Mouse (Mus musculus): ENCODE data around the gene Gtf2h4. TPM values are rescaled to one million over a fixed set of nuclear protein-coding genes. Genes with fewer than 3 reads are reported as not detected.

Gene Gtf2h4
- total RNA-seq (2023), result 15.9 to 21.1 TPM (median 19.1 TPM) in 4 replicates

GRCm38 (mm10) chr17:35673416-35674035 is at the start of gene Gtf2h4:
Gtf2h4 (minus strand) TSS chr17:35673739.

GRCm38 (mm10) chr17:35704621-35705464 is 31.3 kb upstream of the Gtf2h4 start, which contains the start of gene Ddr1:
Ddr1 (minus strand) TSS chr17:35704621.

DNA sequence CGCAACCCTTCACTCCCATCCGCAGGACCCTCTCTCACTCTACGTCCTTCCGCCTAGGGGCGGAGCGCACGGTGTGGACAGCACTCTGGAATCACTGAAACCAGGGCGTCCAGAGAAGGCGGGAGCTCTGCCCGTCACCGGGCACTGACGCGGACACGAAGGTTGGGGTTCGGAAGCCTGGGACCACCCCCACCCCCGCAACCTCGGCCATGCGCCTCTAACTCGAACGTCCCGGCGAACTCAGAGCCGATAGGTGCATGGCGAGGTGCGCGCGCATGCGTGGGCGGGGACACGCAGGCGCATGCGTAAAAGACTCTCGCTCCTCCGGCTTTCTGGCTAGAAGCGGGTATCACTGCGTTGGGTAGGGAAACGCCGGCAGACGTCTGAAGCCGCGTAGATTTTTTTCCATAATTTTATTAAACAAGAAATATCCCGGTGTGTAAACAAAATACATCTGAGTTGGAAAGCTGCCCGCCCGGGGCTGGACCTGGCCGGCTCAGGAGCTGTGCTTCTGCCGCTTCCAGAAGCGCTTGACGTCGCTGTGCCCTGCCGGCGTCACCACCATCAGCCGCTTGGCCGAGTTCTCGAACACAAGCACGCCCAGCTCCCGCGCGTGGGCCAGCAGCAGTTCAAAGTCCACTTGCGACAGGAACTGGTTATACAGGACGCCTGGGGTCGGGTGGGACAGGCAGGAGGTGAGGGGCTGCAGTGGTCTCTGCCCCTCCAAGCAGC is 6.0 kb downstream of the Gtf2h4 start, which contains the start of gene Vars2:
Gene Vars2, minus strand, starts transcription at position 259 of the 732 bp plus-strand sequence.

DNA sequence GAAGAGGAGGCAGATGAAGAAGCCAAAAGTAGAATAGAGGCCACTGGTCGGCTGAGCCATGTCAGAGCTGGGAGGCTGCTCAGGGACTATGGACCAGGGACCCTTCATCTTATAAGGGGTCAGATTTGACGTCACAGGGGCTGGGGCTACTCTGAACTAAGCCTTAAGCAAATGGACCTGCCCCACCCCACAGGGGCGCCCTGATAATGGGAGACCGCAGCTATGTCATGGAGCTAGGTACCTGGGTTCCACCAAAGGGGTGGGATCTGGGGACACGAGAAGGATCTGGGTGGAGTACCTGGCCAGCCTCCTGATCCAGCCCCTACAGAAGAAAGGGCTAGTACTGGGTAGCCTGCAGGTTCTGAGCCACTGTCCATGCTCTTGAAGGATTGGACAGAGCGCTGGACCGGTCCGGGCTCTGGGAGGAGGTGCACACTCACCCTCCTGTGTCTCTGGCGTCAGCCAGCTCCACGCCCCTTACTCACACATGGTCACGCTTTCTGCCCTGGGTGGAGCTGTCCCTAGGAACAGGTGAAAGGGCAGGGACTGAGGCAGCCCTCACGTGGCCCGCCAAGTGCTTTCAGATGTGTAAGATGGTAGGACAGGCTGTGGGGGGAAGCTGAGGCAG is 29.8 kb downstream of the Gtf2h4 start, which contains the start of gene Mucl3:
Gene Mucl3, minus strand, starts transcription at position 87 of the 628 bp plus-strand sequence.

GRCm38 (mm10) chr17:35626537-35626936 is 47.0 kb downstream of the Gtf2h4 start, which contains the start of gene Gm9573:
Gm9573 (minus strand) TSS chr17:35626637.

Other genes starting within 250 kb of the Gtf2h4 start
- gene H2-Q6, start 248.9 kb downstream of the Gtf2h4 start, total RNA-seq (2023), result 268 to 326 TPM (median 293 TPM) in 4 replicates
- gene H2-Q7, start 234.6 kb downstream of the Gtf2h4 start, total RNA-seq (2023), result 159 to 187 TPM (median 166 TPM) in 4 replicates
- 60.3 to 65.1 TPM (median 63.2 TPM) in 4 replicates for gene H2-Q10, start 203.7 kb downstream of the Gtf2h4 start, total RNA-seq (2023)
- 0.81 to 0.86 TPM in 2 of 4 replicates, not detected in the others for gene Pou5f1, start 167.7 kb downstream of the Gtf2h4 start, total RNA-seq (2023)
- 4.2 to 5.3 TPM (median 5.0 TPM) in 4 replicates for gene Tcf19, start 156.9 kb downstream of the Gtf2h4 start, total RNA-seq (2023)
- 10.7 to 13.1 TPM (median 12.1 TPM) in 4 replicates for gene Cchcr1, start 156.6 kb downstream of the Gtf2h4 start, total RNA-seq (2023)
- gene Psors1c2, start 140.5 kb downstream of the Gtf2h4 start, total RNA-seq (2023), result not detected in 4 replicates
- not detected in 4 replicates for gene Cdsn, start 121.6 kb downstream of the Gtf2h4 start, total RNA-seq (2023)
- not detected in 4 replicates for gene 2300002M23Rik, start 106.3 kb downstream of the Gtf2h4 start, total RNA-seq (2023)
- not detected in 4 replicates for gene Sfta2, start 72.2 kb downstream of the Gtf2h4 start, total RNA-seq (2023)
- not detected in 4 replicates for gene Gm9573, start 47.1 kb downstream of the Gtf2h4 start, total RNA-seq (2023)
- gene Mucl3, start 30.0 kb downstream of the Gtf2h4 start, total RNA-seq (2023), result not detected in 4 replicates
- 37.0 to 55.6 TPM (median 43.5 TPM) in 4 replicates for gene Vars2, start 6.1 kb downstream of the Gtf2h4 start, total RNA-seq (2023)
- gene Ddr1, start 30.9 kb upstream of the Gtf2h4 start, total RNA-seq (2023), result 0.16 to 0.39 TPM in 2 of 4 replicates, not detected in the others
- gene Ier3, start 147.9 kb upstream of the Gtf2h4 start, total RNA-seq (2023), result 0.52 to 1.1 TPM (median 1.0 TPM) in 3 of 4 replicates, not detected in the other
- gene Flot1, start 149.5 kb upstream of the Gtf2h4 start, total RNA-seq (2023), result 18.3 to 24.9 TPM (median 22.1 TPM) in 4 replicates
- 236 to 254 TPM (median 249 TPM) in 4 replicates for gene Tubb5, start 164.6 kb upstream of the Gtf2h4 start, total RNA-seq (2023)
- 73.0 to 81.1 TPM (median 79.2 TPM) in 4 replicates for gene Mdc1, start 167.8 kb upstream of the Gtf2h4 start, total RNA-seq (2023)
- gene Nrm, start 187.6 kb upstream of the Gtf2h4 start, total RNA-seq (2023), result 85.5 to 100 TPM (median 88.6 TPM) in 4 replicates
- gene Ppp1r18, start 191.9 kb upstream of the Gtf2h4 start, total RNA-seq (2023), result 217 to 232 TPM (median 222 TPM) in 4 replicates
- gene Dhx16, start 206.1 kb upstream of the Gtf2h4 start, total RNA-seq (2023), result 104 to 117 TPM (median 107 TPM) in 4 replicates
- gene 2310061I04Rik, start 223.7 kb upstream of the Gtf2h4 start, total RNA-seq (2023), result 17.2 to 24.2 TPM (median 21.6 TPM) in 4 replicates
- 17.1 to 19.0 TPM (median 18.1 TPM) in 4 replicates for gene Atat1, start 236.3 kb upstream of the Gtf2h4 start, total RNA-seq (2023)
- 66.6 to 75.4 TPM (median 71.1 TPM) in 4 replicates for gene Mrps18b, start 242.7 kb upstream of the Gtf2h4 start, total RNA-seq (2023)
- 169 to 183 TPM (median 172 TPM) in 4 replicates for gene Ppp1r10, start 242.7 kb upstream of the Gtf2h4 start, total RNA-seq (2023)

All from B cell, adult 62 days (primary cell).